Mouse (Mus musculus): ENCODE results near the gene Celsr3.

GRCm38 (mm10) chr9:108815557-108815956 is 10.6 kb upstream of the Celsr3 start:
- TF ChIP-seq CTCF (IDR thresholded peaks at IDR 0.05; ENCODE audit: extremely low read depth, insufficient read length, insufficient replicate concordance, low read depth, low read length): no peak
- TF ChIP-seq POLR2A (IDR thresholded peaks at IDR 0.05; ENCODE audit: low read depth, low read length): no peak

Measured in small intestine, adult 2 months (tissue).